Mouse (Mus musculus) stomach, postnatal 0 days (tissue): ENCODE data around the gene Gucy1b1.

ENCODE experiments used
- CTCF ChIP-seq: IDR thresholded peaks from 2 replicates; pipeline ENCODE4 v1.5.1; 2016; ENCODE audit warnings: antibody characterized with exemption, low read depth, mild to moderate bottlenecking, moderate library complexity
- EP300 ChIP-seq: optimal IDR thresholded peaks from 2 replicates; pipeline ENCODE3; 2016; ENCODE audit warnings: antibody characterized with exemption

DNA sequence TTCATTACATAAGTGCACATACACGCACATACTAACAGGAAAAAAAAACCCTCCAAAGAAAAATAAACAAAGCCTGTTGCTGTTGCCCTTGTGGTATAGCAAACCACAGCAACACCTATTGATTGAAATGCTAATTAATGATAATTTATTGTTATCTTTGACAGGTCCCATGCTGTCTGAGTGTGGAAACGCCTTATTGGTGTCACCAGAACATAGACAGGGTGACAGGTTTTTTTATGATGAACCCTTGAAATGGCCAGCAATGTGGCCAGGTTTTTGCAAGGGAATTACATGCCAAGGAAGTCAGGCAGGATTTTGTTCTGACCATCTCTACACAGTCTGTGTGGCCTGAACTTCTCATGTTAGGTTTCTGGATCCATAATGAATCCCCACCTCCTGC is 22.5 kb downstream of the Gucy1b1 start:
- no peak for TF ChIP-seq CTCF
- no peak for TF ChIP-seq EP300
